Mouse (Mus musculus) lung, embryonic 15.5 days (tissue): Measurements from ENCODE around the gene Sez6. TPM values are rescaled to one million over a fixed set of nuclear protein-coding genes. Genes with fewer than 3 reads are reported as not detected.

ENCODE experiments used
- ATAC-seq: fragments of 200-750 bp; cut with Nextera tagmentation; 2 replicates; pipeline ENCODE4 v1.8.0; 2017; ENCODE audit warnings: moderate number of reproducible peaks, borderline replicate concordance; ENCODE audit not compliant: low FRiP score, low TSS enrichment; ENCODE audit errors: extremely low read depth
- H3K27ac ChIP-seq: fragments of 300-500 bp; sonication (generic); 2 replicates; pipeline ENCODE4 v1.5.1; 2015; ENCODE audit warnings: moderate library complexity, mild to moderate bottlenecking, inconsistent platforms
- H3K27me3 ChIP-seq: fragments of 300-500 bp; sonication (generic); 2 replicates; pipeline ENCODE4 v1.6.1; 2015; ENCODE audit warnings: inconsistent platforms
- H3K36me3 ChIP-seq: fragments of 300-500 bp; sonication (generic); 2 replicates; pipeline ENCODE4 v1.6.1; 2015; ENCODE audit warnings: inconsistent platforms
- H3K4me1 ChIP-seq: fragments of 300-500 bp; sonication (generic); 2 replicates; pipeline ENCODE4 v1.6.1; 2015; ENCODE audit warnings: inconsistent platforms
- H3K4me2 ChIP-seq: fragments of 300-500 bp; sonication (generic); 2 replicates; pipeline ENCODE4 v1.6.1; 2015; ENCODE audit warnings: inconsistent platforms, mild to moderate bottlenecking, moderate library complexity
- H3K4me3 ChIP-seq: fragments of 300-500 bp; sonication (generic); 2 replicates; pipeline ENCODE4 v1.5.1; 2015; ENCODE audit warnings: mild to moderate bottlenecking, inconsistent platforms
- H3K9ac ChIP-seq: fragments of 300-500 bp; sonication (generic); 2 replicates; pipeline ENCODE4 v1.6.1; 2015; ENCODE audit warnings: inconsistent platforms
- H3K9me3 ChIP-seq: fragments of 300-500 bp; sonication (generic); 2 replicates; pipeline ENCODE4 v1.6.1; 2016; ENCODE audit warnings: inconsistent platforms
- WGBS: fragments of 180-500 bp; shearing (Covaris S2); methylation state at CpG from one replicate; pipeline ENCODE4 v1.1.7; 2015; 5-methylcytosine and 5-hydroxymethylcytosine counted together
- polyA plus RNA-seq: library from polyadenylated mRNA; unstranded; fragments of >200 nt; fragmentation: Nextera tagmentation; extraction: Ambion mirVana; gene quantifications from 2 replicates; pipeline ENCODE4 v1.2.1, GENCODE M21; 2015

The Sez6 gene
- polyA plus RNA-seq, 1 experiment from 2014 or later, result 0.51 TPM

- no peak for ATAC-seq
- H3K4me1 ChIP-seq, result peaks cover 17% of the 10 kb centered on the region
- WGBS, result 1% methylated on average over 13 of the region's 13 CpGs
- peak overlapping the region; percentile 100 for H3K4me3 ChIP-seq
- no peaks in the 10 kb centered on the region for H3K27me3 ChIP-seq
- peak overlapping the region; percentile 100 for H3K9ac ChIP-seq
- H3K9me3 ChIP-seq, result no peaks in the 10 kb centered on the region
- peaks cover 27% of the 10 kb centered on the region for H3K36me3 ChIP-seq
- peak overlapping the region; percentile 95 for H3K27ac ChIP-seq
- peak overlapping the region; percentile 88 for H3K4me2 ChIP-seq
These were observed 54.2 kb downstream of the Sez6 start for GRCm38 (mm10) chr11:77984836-77985231.

GRCm38 (mm10) chr11:77985541-77986065 is 55.0 kb downstream of the Sez6 start:
- no peak for ATAC-seq

GRCm38 (mm10) chr11:77989071-77989690 is 58.6 kb downstream of the Sez6 start:
- H3K36me3 ChIP-seq, result peaks cover 36% of the 10 kb centered on the region
- WGBS, result 84% methylated on average over 13 of the region's 13 CpGs
- H3K27ac ChIP-seq, result no peak overlapping the region

More at GRCm38 (mm10) chr11:77985541-77986065, 55.0 kb downstream of the Sez6 start:
- H3K27me3 ChIP-seq, result no peaks in the 10 kb centered on the region
- no peak overlapping the region for H3K27ac ChIP-seq
- H3K4me3 ChIP-seq, result peak overlapping the region; percentile 100
- H3K36me3 ChIP-seq, result peaks cover 27% of the 10 kb centered on the region
- no peaks in the 10 kb centered on the region for H3K9me3 ChIP-seq
- 78% methylated on average over 3 of the region's 3 CpGs for WGBS
- peaks cover 17% of the 10 kb centered on the region for H3K4me1 ChIP-seq
- H3K9ac ChIP-seq, result peak overlapping the region; percentile 100
- H3K4me2 ChIP-seq, result peak overlapping the region; percentile 88

GRCm38 (mm10) chr11:77995556-77995955 is 65.0 kb downstream of the Sez6 start:
- Histone ChIP-seq H3K27ac (no peak overlapping the region), H3K4me1 (no peaks in the 10 kb centered on the region), H3K4me2 (no peak overlapping the region), H3K9ac (no peak overlapping the region), H3K9me3 (no peaks in the 10 kb centered on the region), H3K36me3 (peaks cover 23% of the 10 kb centered on the region; the same call in 1 of the 2 replicates), H3K27me3 (no peaks in the 10 kb centered on the region), H3K4me3 (no peak overlapping the region)
- 48% methylated on average over 1 of the region's 1 CpGs for WGBS
- no peak for ATAC-seq

More at GRCm38 (mm10) chr11:77989071-77989690, 58.6 kb downstream of the Sez6 start:
- Histone ChIP-seq H3K4me2 (no peak overlapping the region), H3K4me3 (no peak overlapping the region), H3K4me1 (peaks cover 12% of the 10 kb centered on the region), H3K27me3 (no peaks in the 10 kb centered on the region), H3K9me3 (no peaks in the 10 kb centered on the region), H3K9ac (no peak overlapping the region)
- no peak for ATAC-seq

GRCm38 (mm10) chr11:78006446-78006845 is 75.8 kb downstream of the Sez6 start:
- H3K9me3 ChIP-seq, result no peaks in the 10 kb centered on the region
- no peaks in the 10 kb centered on the region for H3K4me1 ChIP-seq
- H3K9ac ChIP-seq, result no peak overlapping the region
- H3K4me3 ChIP-seq, result no peak overlapping the region
- ATAC-seq, result no peak
- no peaks in the 10 kb centered on the region for H3K27me3 ChIP-seq
- H3K36me3 ChIP-seq, result peaks cover 60% of the 10 kb centered on the region
- H3K27ac ChIP-seq, result no peak overlapping the region
- no peak overlapping the region for H3K4me2 ChIP-seq
- 82% methylated on average over 5 of the region's 5 CpGs for WGBS

GRCm38 (mm10) chr11:78019676-78020075 is 89.1 kb downstream of the Sez6 start:
- H3K4me3 ChIP-seq, result no peak overlapping the region
- no peaks in the 10 kb centered on the region for H3K9me3 ChIP-seq
- no peak overlapping the region for H3K27ac ChIP-seq
- H3K27me3 ChIP-seq, result no peaks in the 10 kb centered on the region
- H3K4me2 ChIP-seq, result no peak overlapping the region
- 20% methylated on average over 4 of the region's 4 CpGs for WGBS
- no peak; the same call in 1 of the 2 replicates for ATAC-seq
- peaks cover 88% of the 10 kb centered on the region for H3K36me3 ChIP-seq
- no peaks in the 10 kb centered on the region for H3K4me1 ChIP-seq
- H3K9ac ChIP-seq, result no peak overlapping the region

- H3K27me3 ChIP-seq, result no peaks in the 10 kb centered on the region
- 74% methylated on average over 8 of the region's 8 CpGs for WGBS
- H3K36me3 ChIP-seq, result peaks cover 86% of the 10 kb centered on the region
- no peak for ATAC-seq
- H3K4me2 ChIP-seq, result no peak overlapping the region
- H3K4me3 ChIP-seq, result no peak overlapping the region
- no peaks in the 10 kb centered on the region for H3K9me3 ChIP-seq
- no peak overlapping the region for H3K9ac ChIP-seq
- no peak overlapping the region for H3K27ac ChIP-seq
- no peaks in the 10 kb centered on the region for H3K4me1 ChIP-seq
These were observed 93.0 kb downstream of the Sez6 start for GRCm38 (mm10) chr11:78023607-78024006.

Other genes with a start within 250 kb of the Sez6 start
- gene Nufip2, start 244.6 kb upstream of the Sez6 start, polyA plus RNA-seq, result 4.9 and 5.0 TPM in 2 replicates
- not detected in 2 replicates for gene Cryba1, start 205.5 kb upstream of the Sez6 start, polyA plus RNA-seq
- 37.8 and 46.2 TPM in 2 replicates for gene Myo18a, start 167.6 kb upstream of the Sez6 start, polyA plus RNA-seq
- 0.94 and 1.5 TPM in 2 replicates for gene Gm10277, start 143.1 kb upstream of the Sez6 start, polyA plus RNA-seq
- 1.2 and 1.6 TPM in 2 replicates for gene Pipox, start 36.7 kb upstream of the Sez6 start, polyA plus RNA-seq
- gene Phf12, start 52.0 kb downstream of the Sez6 start, polyA plus RNA-seq, result 15.5 and 15.9 TPM in 2 replicates
- 18.7 and 19.8 TPM in 2 replicates for gene Dhrs13, start 101.5 kb downstream of the Sez6 start, polyA plus RNA-seq
- gene Flot2, start 107.1 kb downstream of the Sez6 start, polyA plus RNA-seq, result 65.9 and 67.2 TPM in 2 replicates
- 34.3 and 36.4 TPM in 2 replicates for gene Eral1, start 149.6 kb downstream of the Sez6 start, polyA plus RNA-seq
- 12.4 and 13.9 TPM in 2 replicates for gene Fam222b, start 163.9 kb downstream of the Sez6 start, polyA plus RNA-seq
- gene Traf4, start 234.8 kb downstream of the Sez6 start, polyA plus RNA-seq, result 82.4 and 88.4 TPM in 2 replicates
- gene Nek8, start 245.9 kb downstream of the Sez6 start, polyA plus RNA-seq, result 19.2 and 20.3 TPM in 2 replicates
- gene Tlcd1, start 245.9 kb downstream of the Sez6 start, polyA plus RNA-seq, result 20.2 and 22.9 TPM in 2 replicates